Mouse (Mus musculus) MEL (cell line): Measurements from ENCODE around the gene Ablim1.
A peak's percentile ranks its signal among the peaks of the same experiment; 100 is the strongest.

Experiments used
- CHD1 ChIP-seq: IDR thresholded peaks from 2 replicates; pipeline ENCODE4 v1.6.1; 2012; ENCODE audit warnings: low read depth, mild to moderate bottlenecking, inconsistent platforms, low read length, improper control_type of control experiment
- CHD2 ChIP-seq: IDR thresholded peaks from 2 replicates; pipeline ENCODE4 v1.6.1; 2011; ENCODE audit warnings: low read length, improper control_type of control experiment
- CTCF ChIP-seq, 3 experiments: IDR thresholded peaks in 2 of 3; conservative IDR thresholded peaks in 1 of 3; 2 replicates each; pipeline ENCODE4 v1.5.1; 2011 to 2012; ENCODE audit warnings: low read length in 3 of 3, low read depth in 2 of 3, mild to moderate bottlenecking in 2 of 3, improper control_type of control experiment in 1 of 3, inconsistent platforms in 1 of 3, mixed read lengths in 1 of 3, moderate library complexity in 1 of 3; ENCODE audit not compliant: control insufficient read depth in 1 of 3, insufficient read depth in 1 of 3, poor library complexity in 1 of 3, severe bottlenecking in 1 of 3
- EP300 ChIP-seq, 2 experiments: IDR thresholded peaks; 2 replicates each; pipeline ENCODE4 v1.6.1; 2011; ENCODE audit warnings: improper control_type of control experiment in 2 of 2, low read length in 2 of 2, low read depth in 1 of 2, mild to moderate bottlenecking in 1 of 2
- GATA1 ChIP-seq: IDR thresholded peaks from 2 replicates; pipeline ENCODE4 v1.6.1; 2011; ENCODE audit warnings: low read depth, low read length, improper control_type of control experiment
- MYB ChIP-seq: IDR thresholded peaks from 2 replicates; pipeline ENCODE4 v1.6.1; 2011; ENCODE audit warnings: mild to moderate bottlenecking, low read depth, low read length, improper control_type of control experiment
- MYC ChIP-seq: IDR thresholded peaks from 2 replicates; pipeline ENCODE4 v1.6.1; 2011; ENCODE audit warnings: low read depth, mild to moderate bottlenecking, low read length, improper control_type of control experiment, moderate library complexity
- NRF1 ChIP-seq: IDR thresholded peaks from 2 replicates; pipeline ENCODE4 v1.6.1; 2014; ENCODE audit warnings: low read depth, mild to moderate bottlenecking, inconsistent platforms, low read length, improper control_type of control experiment, moderate library complexity; ENCODE audit not compliant: poor library complexity, insufficient read depth, severe bottlenecking
- POLR2AphosphoS5 ChIP-seq: IDR thresholded peaks from 2 replicates; pipeline ENCODE4 v1.6.1; 2012; ENCODE audit warnings: low read depth, borderline replicate concordance, mild to moderate bottlenecking, inconsistent platforms, low read length, moderate library complexity, mixed read lengths
- SMC3 ChIP-seq: IDR thresholded peaks from 2 replicates; pipeline ENCODE4 v1.6.1; 2011; ENCODE audit warnings: low read depth, low read length, improper control_type of control experiment
- TCF12 ChIP-seq: IDR thresholded peaks from 2 replicates; pipeline ENCODE4 v1.6.1; 2014; ENCODE audit warnings: low read depth, mild to moderate bottlenecking, inconsistent platforms, low read length, improper control_type of control experiment, moderate library complexity
- ZKSCAN1 ChIP-seq: IDR thresholded peaks from 2 replicates; pipeline ENCODE4 v1.6.1; 2012; ENCODE audit warnings: low read depth, mild to moderate bottlenecking, inconsistent platforms, low read length, improper control_type of control experiment, moderate library complexity
- ZMIZ1 ChIP-seq: IDR thresholded peaks from 2 replicates; pipeline ENCODE4 v1.6.1; 2012; ENCODE audit warnings: low read depth, mild to moderate bottlenecking, inconsistent platforms, low read length, improper control_type of control experiment, moderate library complexity

DNA sequence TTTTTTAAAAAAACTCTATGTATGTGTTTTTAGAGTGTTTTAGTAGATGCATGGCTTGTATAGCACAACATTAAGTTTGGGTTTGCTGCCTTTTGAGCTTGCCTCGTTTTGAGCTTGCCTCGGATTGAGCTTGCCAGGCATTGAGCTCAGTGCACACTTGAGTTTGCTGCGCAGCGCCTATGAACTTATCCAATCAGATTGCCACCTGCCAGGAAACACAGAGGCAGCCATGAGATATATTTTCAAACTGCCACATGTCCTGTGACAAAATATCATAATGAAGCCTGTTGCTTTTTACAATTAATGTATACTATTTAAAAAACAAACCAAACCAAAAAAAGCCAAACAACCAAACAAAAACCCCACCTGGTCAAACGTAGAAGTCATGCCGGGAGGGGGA is 16.5 kb upstream of the Ablim1 start:
- TF ChIP-seq MYB (no peak), ZKSCAN1 (no peak), SMC3 (no peak), TCF12 (peak; percentile 43; the same call in 1 of the 2 replicates), GATA1 (no peak), EP300 (IDR thresholded peaks at IDR 0.05; ENCODE audit: low read depth in 1 of 2, low read length in 2 of 2) (peak in 1 of 2 experiments; percentile 70; a peak in 2 of 4 replicates), CHD1 (no peak), ZMIZ1 (no peak), POLR2AphosphoS5 (no peak), CHD2 (no peak), MYC (0 out of 2 replicates have a peak, but pooled peaks have one; percentile 24), CTCF (IDR thresholded peaks at IDR 0.05 in 2 of 3, conservative IDR thresholded peaks at IDR 0.05 in 1 of 3; ENCODE audit: control insufficient read depth in 1 of 3, insufficient read depth in 1 of 3, low read depth in 2 of 3, low read length in 3 of 3, poor library complexity in 1 of 3, severe bottlenecking in 1 of 3) (no peak), NRF1 (0 out of 2 replicates have a peak, but pooled peaks have one; percentile 8)
